Mouse (Mus musculus) liver, embryonic 11.5 days (tissue): ENCODE measurements around the gene Sp6. TPM values are rescaled to one million over a fixed set of nuclear protein-coding genes. Genes with fewer than 3 reads are reported as not detected.

Experiments used
- ATAC-seq: fragments of 200-750 bp; cut with Nextera tagmentation; replicated peaks from 2 replicates; pipeline ENCODE4 v1.8.0; 2017; ENCODE audit warnings: moderate number of reproducible peaks, mild to moderate bottlenecking, moderate TSS enrichment, moderate library complexity; ENCODE audit not compliant: low FRiP score
- DNase-seq: peaks from one replicate; pipeline ENCODE4 v3.0.0-alpha.2; 2017; ENCODE audit warnings: low spot score
- H3K27ac ChIP-seq: fragments of 300-500 bp; sonication (generic); 2 replicates; pipeline ENCODE4 v1.5.1; 2014; ENCODE audit warnings: mild to moderate bottlenecking, low read depth, low read length, control low read depth
- H3K27me3 ChIP-seq: fragments of 300-500 bp; sonication (generic); replicated peaks from 2 replicates; pipeline ENCODE4 v1.6.1; 2014; ENCODE audit warnings: low read length, mixed read lengths; ENCODE audit not compliant: control insufficient read depth, insufficient read depth
- H3K36me3 ChIP-seq: fragments of 300-500 bp; sonication (generic); 2 replicates; pipeline ENCODE4 v1.6.1; 2014; ENCODE audit warnings: mild to moderate bottlenecking, low read length, moderate library complexity, mixed read lengths; ENCODE audit not compliant: control insufficient read depth, insufficient read depth
- H3K4me1 ChIP-seq: fragments of 300-500 bp; sonication (generic); replicated peaks from 2 replicates; pipeline ENCODE4 v1.6.1; 2014; ENCODE audit warnings: low read length, mixed read lengths; ENCODE audit not compliant: control insufficient read depth, insufficient read depth
- H3K4me2 ChIP-seq: fragments of 300-500 bp; sonication (generic); 2 replicates; pipeline ENCODE4 v1.6.1; 2014; ENCODE audit warnings: mild to moderate bottlenecking, control low read depth, moderate library complexity
- H3K4me3 ChIP-seq: fragments of 300-500 bp; sonication (generic); 2 replicates; pipeline ENCODE4 v1.5.1; 2014; ENCODE audit warnings: low read depth, low read length, control low read depth
- H3K9ac ChIP-seq: fragments of 300-500 bp; sonication (generic); 2 replicates; pipeline ENCODE4 v1.6.1; 2014; ENCODE audit warnings: low read depth, low read length, control low read depth
- H3K9me3 ChIP-seq: fragments of 300-500 bp; sonication (generic); 2 replicates; pipeline ENCODE4 v1.6.1; 2016; ENCODE audit warnings: low read length, inconsistent platforms, mixed read lengths; ENCODE audit not compliant: control insufficient read depth
- WGBS: fragments of 180-500 bp; shearing (Covaris S2); extraction: QIAGEN DNeasy Blood & Tissue Kit; methylation state at CpG from one replicate; pipeline ENCODE4 v1.1.7; 2014; 5-methylcytosine and 5-hydroxymethylcytosine counted together
- polyA plus RNA-seq: library from polyadenylated mRNA; unstranded; fragments of >200 nt; fragmentation: Nextera tagmentation; extraction: Ambion mirVana; gene quantifications from 2 replicates; pipeline ENCODE4 v1.2.1, GENCODE M21; 2014

Sp6 gene
- polyA plus RNA-seq, result 0.17 TPM in 1 of 2 replicates, not detected in the other

DNA sequence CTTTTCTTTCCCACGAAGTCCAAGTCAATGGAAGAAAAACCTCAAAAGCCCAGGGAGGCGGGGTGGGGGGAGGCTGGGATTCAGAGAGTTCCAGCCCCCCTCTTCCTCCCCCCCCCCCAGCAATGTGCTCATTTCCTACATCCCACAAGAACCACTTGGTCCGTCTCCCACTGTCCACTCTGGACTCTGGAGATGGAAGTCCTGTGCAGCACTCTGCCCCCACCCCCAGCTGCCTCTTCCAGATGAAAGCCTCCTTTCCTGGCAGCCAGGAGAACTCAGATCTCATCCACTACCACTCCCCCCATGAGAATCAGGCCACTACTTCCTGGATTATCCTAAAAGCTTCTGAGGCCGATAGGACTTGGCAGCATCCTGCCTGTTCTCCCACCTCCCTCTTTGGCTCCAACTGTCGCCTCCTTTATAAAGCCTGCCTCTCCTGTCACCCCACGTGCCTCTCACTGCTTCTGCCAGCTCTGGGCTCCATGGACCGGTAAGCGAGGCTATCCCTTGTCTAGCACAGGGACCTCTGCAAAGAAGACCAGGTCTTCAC is at the start of gene Sp6:
Gene Sp6 (plus strand): TSS at position 274 of the 550 bp plus-strand sequence.
- DNase-seq (no peak), ATAC-seq (no peak)
- H3K9ac ChIP-seq, result no peak within 1 kb of the TSS
- H3K27ac ChIP-seq, result no peak within 1 kb of the TSS
- H3K27me3 ChIP-seq, result peaks cover 88% of the 10 kb centered on the region
- no peak within 1 kb of the TSS for H3K4me3 ChIP-seq
- 31% methylated on average over 8 of the region's 8 CpGs for WGBS
- H3K4me1 ChIP-seq, result peaks cover 3% of the 10 kb centered on the region; the same call in 1 of the 2 replicates
- H3K9me3 ChIP-seq, result no peaks in the 10 kb centered on the region
- H3K4me2 ChIP-seq, result no peak within 1 kb of the TSS
- no peaks in the 10 kb centered on the region for H3K36me3 ChIP-seq

GRCm38 (mm10) chr11:96963580-96963979 is 49.6 kb upstream of the Sp6 start:
- H3K4me2 ChIP-seq, result no peak overlapping the region
- ATAC-seq (peak; percentile 37; the same call in 1 of the 2 replicates), DNase-seq (peak; percentile 75)
- H3K27ac ChIP-seq, result no peak overlapping the region
- no peak overlapping the region for H3K4me3 ChIP-seq
- H3K27me3 ChIP-seq, result no peaks in the 10 kb centered on the region
- H3K36me3 ChIP-seq, result peaks cover 33% of the 10 kb centered on the region
- H3K4me1 ChIP-seq, result peaks cover 26% of the 10 kb centered on the region
- WGBS, result 24% methylated on average over 8 of the region's 8 CpGs
- H3K9ac ChIP-seq, result no peak overlapping the region
- no peaks in the 10 kb centered on the region for H3K9me3 ChIP-seq

DNA sequence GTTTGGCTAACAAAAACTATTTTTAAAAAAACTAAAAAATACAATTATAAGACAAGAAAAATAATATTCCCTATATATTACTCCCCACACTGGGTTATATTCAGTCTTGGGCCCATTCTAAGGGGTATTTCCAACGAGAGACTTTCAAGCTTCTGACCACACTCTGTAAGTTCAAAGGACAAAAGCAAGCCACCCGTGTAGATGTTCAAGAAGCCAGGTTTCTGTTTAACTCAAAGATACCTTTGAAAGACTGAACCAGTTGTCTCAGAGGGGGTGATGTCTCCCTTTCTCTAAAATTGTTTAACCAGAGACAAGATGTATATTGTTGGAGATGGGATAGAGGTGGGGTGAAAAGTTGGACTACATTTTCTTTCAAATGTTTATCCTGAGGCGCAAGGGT is 47.0 kb upstream of the Sp6 start:
- Histone ChIP-seq H3K9ac (no peak overlapping the region), H3K4me2 (no peak overlapping the region)

GRCm38 (mm10) chr11:96966914-96967543 is 46.2 kb upstream of the Sp6 start:
- H3K4me3 ChIP-seq, result peak overlapping the region; percentile 5

More for the DNA sequence above, 47.0 kb upstream of the Sp6 start:
- ATAC-seq (no peak), DNase-seq (no peak)
- Histone ChIP-seq H3K27me3 (no peaks in the 10 kb centered on the region), H3K36me3 (peaks cover 12% of the 10 kb centered on the region; the same call in 1 of the 2 replicates), H3K4me3 (no peak overlapping the region), H3K4me1 (peaks cover 46% of the 10 kb centered on the region), H3K9me3 (no peaks in the 10 kb centered on the region), H3K27ac (no peak overlapping the region)
- 79% methylated on average over 3 of the region's 3 CpGs for WGBS

GRCm38 (mm10) chr11:96967544-96968269 is 45.5 kb upstream of the Sp6 start:
- peak overlapping the region; percentile 5 for H3K4me3 ChIP-seq
- H3K4me1 ChIP-seq, result peaks cover 44% of the 10 kb centered on the region
- H3K9me3 ChIP-seq, result no peaks in the 10 kb centered on the region
- ATAC-seq (0 out of 2 replicates have a peak, but pooled peaks have one; percentile 19), DNase-seq (no peak)
- H3K36me3 ChIP-seq, result no peaks in the 10 kb centered on the region; the same call in 1 of the 2 replicates
- 40% methylated on average over 11 of the region's 11 CpGs for whole genome bisulfite sequencing
- peak overlapping the region; percentile 41; the same call in 1 of the 2 replicates for H3K9ac ChIP-seq
- H3K27ac ChIP-seq, result peak overlapping the region; percentile 77
- H3K4me2 ChIP-seq, result peak overlapping the region; percentile 65
- no peaks in the 10 kb centered on the region for H3K27me3 ChIP-seq

More at GRCm38 (mm10) chr11:96966914-96967543, 46.2 kb upstream of the Sp6 start:
- Histone ChIP-seq H3K4me2 (peak overlapping the region; percentile 65), H3K36me3 (peaks cover 3% of the 10 kb centered on the region; the same call in 1 of the 2 replicates), H3K4me1 (peaks cover 44% of the 10 kb centered on the region), H3K9ac (peak overlapping the region; percentile 41), H3K27ac (peak overlapping the region; percentile 77), H3K9me3 (no peaks in the 10 kb centered on the region), H3K27me3 (no peaks in the 10 kb centered on the region)
- WGBS, result 51% methylated on average over 13 of the region's 13 CpGs
- no peak for DNase-seq
- no peak for ATAC-seq

GRCm38 (mm10) chr11:96968476-96968875 is 44.7 kb upstream of the Sp6 start:
- ATAC-seq (no peak), DNase-seq (no peak)
- H3K27ac ChIP-seq, result peak overlapping the region; percentile 77
- H3K4me2 ChIP-seq, result peak overlapping the region; percentile 65
- H3K36me3 ChIP-seq, result no peaks in the 10 kb centered on the region
- H3K9me3 ChIP-seq, result no peaks in the 10 kb centered on the region
- peak overlapping the region; percentile 27 for H3K9ac ChIP-seq
- no peaks in the 10 kb centered on the region for H3K27me3 ChIP-seq
- WGBS, result 43% methylated on average over 6 of the region's 6 CpGs
- H3K4me1 ChIP-seq, result peaks cover 44% of the 10 kb centered on the region
- H3K4me3 ChIP-seq, result 0 out of 2 replicates have a peak overlapping the region, but pooled peaks have one; percentile 5

- Histone ChIP-seq H3K4me3 (no peak overlapping the region), H3K9ac (peak overlapping the region; percentile 35), H3K27me3 (no peaks in the 10 kb centered on the region), H3K4me2 (peak overlapping the region; percentile 65), H3K4me1 (peaks cover 44% of the 10 kb centered on the region), H3K9me3 (no peaks in the 10 kb centered on the region), H3K27ac (peak overlapping the region; percentile 77), H3K36me3 (no peaks in the 10 kb centered on the region)
- ATAC-seq, result peak; percentile 78
- WGBS, result 34% methylated on average over 5 of the region's 5 CpGs
- DNase-seq, result no peak
Measured at GRCm38 (mm10) chr11:96969280-96969722, 43.9 kb upstream of the Sp6 start.

GRCm38 (mm10) chr11:96969746-96970145 is 43.4 kb upstream of the Sp6 start:
- Histone ChIP-seq H3K27me3 (no peaks in the 10 kb centered on the region), H3K36me3 (no peaks in the 10 kb centered on the region), H3K27ac (peak overlapping the region; percentile 77), H3K9me3 (no peaks in the 10 kb centered on the region), H3K4me3 (no peak overlapping the region), H3K4me1 (peaks cover 48% of the 10 kb centered on the region), H3K9ac (peak overlapping the region; percentile 32; the same call in 1 of the 2 replicates), H3K4me2 (peak overlapping the region; percentile 65)
- DNase-seq, result no peak
- no peak for ATAC-seq
- WGBS, result 80% methylated on average over 1 of the region's 1 CpGs
